Mouse (Mus musculus): Measurements from ENCODE around the gene BC048562. TPM values are rescaled to one million over a fixed set of nuclear protein-coding genes. Genes with fewer than 3 reads are reported as not detected.

Gene BC048562
- not detected for total RNA-seq (2018; cell fraction: chromatin; rRNA removed)
- total RNA-seq (2018; cell fraction: cytosol; rRNA removed): not detected
- total RNA-seq (2018; cell fraction: nucleus; rRNA removed): not detected
- not detected in 3 replicates for polyA plus RNA-seq (2018)

DNA sequence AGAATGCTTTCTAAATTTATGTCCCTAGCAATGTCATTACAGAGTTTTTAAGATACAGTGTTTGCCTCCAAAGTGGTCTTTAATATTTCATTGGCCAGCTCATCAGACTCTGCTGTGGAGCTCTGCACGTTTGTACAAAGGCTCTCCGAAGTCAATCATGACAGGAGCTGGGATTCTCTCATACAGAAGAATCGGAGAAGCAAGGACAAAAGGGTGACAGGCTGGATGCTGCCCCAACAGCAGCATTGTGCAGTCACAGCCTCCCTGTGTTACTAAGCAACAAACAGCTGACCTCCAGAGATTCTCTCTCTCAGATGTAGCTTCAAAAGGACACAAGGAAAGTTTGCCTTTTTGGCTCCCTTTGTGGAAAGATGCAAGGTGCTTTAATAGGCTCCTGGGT is at the start of gene BC048562:
Gene BC048562, plus strand, starts transcription at position 301 of the 400 bp plus-strand sequence.
- H3K79me2 ChIP-seq (ENCODE audit: inconsistent target): no peaks in the 10 kb centered on the region
- 91% methylated on average over 3 of the region's 3 CpGs for WGBS (ENCODE audit: missing documents)
- H3K4me3 ChIP-seq (ENCODE audit: inconsistent target): no peak within 1 kb of the TSS
- H3K36me3 ChIP-seq (ENCODE audit: inconsistent target): no peaks in the 10 kb centered on the region
- H3K27ac ChIP-seq: no peak within 1 kb of the TSS

DNA sequence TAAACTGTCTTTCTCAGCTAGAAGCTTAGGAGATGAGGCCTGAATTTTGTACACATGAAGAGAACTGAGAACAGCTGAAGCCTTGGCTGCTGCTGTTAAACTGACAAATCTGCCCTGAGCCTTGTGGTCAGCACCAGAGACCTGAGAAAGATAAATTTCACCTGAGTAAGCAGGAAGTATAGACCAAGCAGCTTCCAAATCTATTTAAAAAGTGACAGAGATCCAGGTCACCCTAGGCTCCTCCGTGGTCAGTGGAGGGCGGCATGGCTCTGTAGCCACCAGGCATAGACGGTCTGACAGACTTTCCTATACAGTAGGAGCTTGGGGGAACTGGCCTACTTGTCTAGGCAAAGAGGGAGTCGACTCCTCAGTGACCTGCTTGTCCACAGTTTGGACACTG is 49.5 kb upstream of the BC048562 start:
- Histone ChIP-seq H3K27ac (no peak overlapping the region), H3K4me3 (ENCODE audit: inconsistent target) (no peak overlapping the region), H3K36me3 (ENCODE audit: inconsistent target) (peaks cover 86% of the 10 kb centered on the region), H3K79me2 (ENCODE audit: inconsistent target) (no peaks in the 10 kb centered on the region)
- WGBS (ENCODE audit: missing documents): 94% methylated on average over 4 of the region's 4 CpGs

DNA sequence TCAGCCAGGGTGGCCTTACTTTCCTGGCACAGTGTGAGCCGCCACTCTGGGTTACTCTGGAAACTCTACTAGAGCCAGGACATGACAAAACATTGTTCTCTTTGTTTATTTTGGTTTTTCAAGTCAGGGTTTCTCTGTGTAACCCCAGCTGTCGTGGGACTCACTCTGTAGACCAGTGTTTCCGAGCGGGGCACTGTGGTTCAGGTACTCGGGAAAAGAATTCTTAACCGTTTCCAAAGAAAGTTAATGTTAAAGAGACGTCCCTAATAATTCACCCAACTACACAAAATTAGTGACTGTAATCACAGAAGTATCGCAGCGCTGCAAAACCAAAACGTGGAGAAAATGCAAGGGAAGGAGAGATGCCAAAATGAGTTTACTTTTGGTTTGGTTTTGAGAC is 47.7 kb upstream of the BC048562 start:
- 98% methylated on average over 7 of the region's 10 CpGs for WGBS (ENCODE audit: missing documents)
- H3K79me2 ChIP-seq (ENCODE audit: inconsistent target): no peaks in the 10 kb centered on the region

DNA sequence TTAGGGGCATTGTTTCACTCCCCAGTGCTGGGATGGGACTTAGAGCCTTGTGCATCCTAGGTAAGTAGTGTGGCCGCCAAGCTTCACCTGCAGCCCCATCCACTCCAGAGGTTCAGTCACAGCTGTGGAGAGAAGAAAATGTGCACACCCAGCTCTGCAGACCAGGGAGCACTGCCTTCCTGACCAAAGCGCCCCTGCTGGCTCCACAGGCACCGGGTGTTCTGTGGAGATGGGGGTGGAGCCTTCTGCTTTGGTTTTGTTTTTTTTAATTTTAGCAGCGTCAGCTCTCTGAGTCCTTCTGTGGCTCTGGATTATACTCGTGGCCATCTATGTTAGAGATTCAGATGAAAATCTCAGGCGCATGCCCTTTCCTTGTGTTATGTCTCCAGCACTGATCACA is 47.1 kb upstream of the BC048562 start:
- Histone ChIP-seq H3K27ac (no peak overlapping the region), H3K79me2 (ENCODE audit: inconsistent target) (no peaks in the 10 kb centered on the region), H3K4me3 (ENCODE audit: inconsistent target) (no peak overlapping the region), H3K36me3 (ENCODE audit: inconsistent target) (peaks cover 82% of the 10 kb centered on the region)
- WGBS (ENCODE audit: missing documents): 67% methylated on average over 6 of the region's 6 CpGs

More for the DNA sequence above, 47.7 kb upstream of the BC048562 start:
- H3K4me3 ChIP-seq (ENCODE audit: inconsistent target): no peak overlapping the region
- H3K36me3 ChIP-seq (ENCODE audit: inconsistent target): peaks cover 89% of the 10 kb centered on the region
- H3K27ac ChIP-seq: no peak overlapping the region

DNA sequence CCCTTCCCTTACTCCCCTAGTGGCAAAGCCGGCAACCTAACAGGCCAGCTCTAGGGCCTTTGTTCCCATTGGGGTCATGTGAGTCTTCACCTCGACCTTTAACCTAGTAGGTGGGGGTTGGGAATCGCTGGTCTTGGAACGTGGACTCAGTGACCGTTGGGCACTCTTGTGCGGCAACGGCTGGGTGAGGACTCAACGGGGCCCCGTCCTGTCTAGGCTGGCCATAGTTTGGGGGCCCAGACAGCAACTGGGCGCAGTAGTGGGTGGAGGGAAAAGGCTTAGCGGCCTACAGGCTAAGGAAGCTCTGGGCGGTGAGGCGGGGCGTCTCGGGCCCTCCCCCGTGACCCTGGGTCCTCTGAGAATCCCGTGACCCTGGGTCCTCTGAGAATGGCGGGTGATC is 43.6 kb upstream of the BC048562 start, which contains the start of gene 1700102P08Rik:
Gene 1700102P08Rik, plus strand, starts transcription at position 130 of the 400 bp plus-strand sequence.
- H3K27ac ChIP-seq: no peak within 1 kb of the TSS
- no peaks in the 10 kb centered on the region for H3K79me2 ChIP-seq (ENCODE audit: inconsistent target)
- WGBS (ENCODE audit: missing documents): 94% methylated on average over 11 of the region's 18 CpGs
- peaks cover 53% of the 10 kb centered on the region for H3K36me3 ChIP-seq (ENCODE audit: inconsistent target)
- H3K4me3 ChIP-seq (ENCODE audit: inconsistent target): no peak within 1 kb of the TSS

DNA sequence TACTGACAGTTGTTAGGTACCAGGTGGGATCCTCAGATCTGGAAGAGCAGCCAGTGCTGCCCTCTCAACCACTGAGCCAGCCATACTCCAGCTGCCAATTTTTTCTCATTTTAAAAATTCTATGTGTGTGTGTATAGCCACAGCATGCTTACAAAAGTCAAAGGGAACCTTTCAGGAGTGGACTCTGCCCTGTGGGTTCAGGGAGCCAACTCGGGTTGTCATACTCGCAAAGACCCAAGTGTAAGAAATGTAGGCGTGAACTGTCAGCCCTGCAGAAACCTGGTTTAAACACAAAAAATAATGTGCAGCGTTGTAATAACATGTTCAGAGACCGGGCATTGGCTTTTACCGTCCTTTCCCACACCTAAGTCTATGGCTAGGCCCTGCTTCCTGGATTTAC is 42.1 kb upstream of the BC048562 start:
- Histone ChIP-seq H3K4me3 (ENCODE audit: inconsistent target) (no peak overlapping the region), H3K27ac (no peak overlapping the region), H3K36me3 (ENCODE audit: inconsistent target) (peaks cover 38% of the 10 kb centered on the region), H3K79me2 (ENCODE audit: inconsistent target) (no peaks in the 10 kb centered on the region)
- 95% methylated on average over 6 of the region's 6 CpGs for WGBS (ENCODE audit: missing documents)

DNA sequence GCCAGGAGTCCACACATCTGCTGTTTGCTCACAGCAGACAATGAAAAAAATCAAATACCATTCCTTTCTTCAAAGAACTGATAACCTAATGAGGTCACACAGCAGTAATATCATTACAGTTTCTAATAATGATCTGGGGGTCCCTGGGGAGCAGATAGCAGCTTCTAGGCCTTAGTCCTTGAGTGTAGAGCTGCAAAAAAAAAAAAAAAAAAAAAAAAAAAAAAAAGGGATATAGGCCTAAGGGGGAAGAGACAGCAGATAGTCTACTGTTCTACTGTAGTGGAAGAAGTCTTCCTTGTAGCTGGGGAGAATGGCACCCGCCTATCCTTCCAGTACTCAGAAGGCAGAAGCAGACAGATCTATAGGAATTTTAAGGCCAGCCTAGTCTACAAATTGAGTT is 40.9 kb upstream of the BC048562 start:
- peaks cover 29% of the 10 kb centered on the region for H3K36me3 ChIP-seq (ENCODE audit: inconsistent target)
- no peak overlapping the region for H3K27ac ChIP-seq
- WGBS (ENCODE audit: missing documents): 100% methylated on average over 1 of the region's 1 CpGs
- no peak overlapping the region for H3K4me3 ChIP-seq (ENCODE audit: inconsistent target)
- no peaks in the 10 kb centered on the region for H3K79me2 ChIP-seq (ENCODE audit: inconsistent target)

DNA sequence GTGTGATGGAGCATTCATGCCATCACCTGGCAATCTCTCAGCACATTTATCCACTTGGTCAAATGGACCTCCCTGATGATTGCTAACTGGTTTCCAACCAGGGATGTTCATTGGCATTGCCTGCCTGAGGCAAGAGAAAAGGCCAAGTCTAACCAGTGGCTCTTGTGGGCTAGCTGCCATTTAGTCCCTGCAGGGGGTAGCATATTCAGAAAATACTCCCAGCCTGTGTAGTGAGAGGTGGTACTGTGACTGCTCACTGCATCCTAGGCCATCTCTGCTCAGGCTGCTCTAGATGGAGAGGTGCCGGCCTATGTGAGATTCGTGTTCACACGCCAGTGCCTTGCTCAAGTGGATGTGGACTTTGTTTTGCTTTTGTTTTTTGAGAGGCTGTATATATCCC is 38.0 kb upstream of the BC048562 start:
- 100% methylated on average over 3 of the region's 3 CpGs for WGBS (ENCODE audit: missing documents)
- Histone ChIP-seq H3K36me3 (ENCODE audit: inconsistent target) (0 out of 2 replicates have a peak, but pooled peaks cover under 1% of the 10 kb centered on the region), H3K27ac (no peak overlapping the region), H3K4me3 (ENCODE audit: inconsistent target) (no peak overlapping the region), H3K79me2 (ENCODE audit: inconsistent target) (no peaks in the 10 kb centered on the region)

DNA sequence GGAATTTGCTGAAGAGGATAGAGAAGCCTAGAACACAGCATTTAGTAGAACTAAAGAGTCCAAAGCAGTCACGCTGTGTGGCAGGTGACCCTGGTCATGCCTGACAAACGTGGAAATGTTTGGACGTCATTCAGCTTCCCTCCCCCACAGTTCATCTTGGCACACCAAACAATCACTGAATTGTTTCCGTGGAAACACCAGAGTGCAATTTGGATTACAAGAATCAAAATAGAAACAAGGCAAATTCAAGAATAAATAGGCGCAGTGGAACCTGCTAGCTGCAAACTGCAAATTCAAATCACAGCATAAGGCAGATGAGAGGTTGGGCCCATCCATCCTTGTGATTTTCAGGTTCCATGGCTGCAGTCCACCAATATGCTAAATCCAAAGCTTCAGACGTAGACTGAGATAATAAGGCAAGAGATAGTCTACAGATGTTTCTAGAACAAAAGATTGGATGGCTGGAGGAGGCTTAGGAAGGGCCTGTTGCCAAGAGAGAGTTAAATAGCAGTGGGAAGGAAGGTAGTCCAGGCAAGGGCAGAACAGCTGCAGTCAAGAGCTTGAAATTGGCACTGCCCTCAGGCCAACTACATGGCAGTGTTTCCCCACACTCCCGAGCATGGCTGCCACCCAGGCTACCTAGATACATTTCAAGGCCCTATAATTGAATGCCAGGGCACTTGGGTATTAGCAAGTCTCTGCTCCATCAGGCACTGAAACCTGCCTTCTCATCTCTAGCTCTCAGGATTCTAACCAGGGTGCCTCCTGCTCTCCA is 34.9 kb upstream of the BC048562 start:
- H3K36me3 ChIP-seq (ENCODE audit: inconsistent target): no peaks in the 10 kb centered on the region
- no peak overlapping the region for H3K27ac ChIP-seq
- H3K79me2 ChIP-seq (ENCODE audit: inconsistent target): no peaks in the 10 kb centered on the region
- 95% methylated on average over 7 of the region's 7 CpGs for WGBS (ENCODE audit: missing documents)
- no peak overlapping the region for H3K4me3 ChIP-seq (ENCODE audit: inconsistent target)

DNA sequence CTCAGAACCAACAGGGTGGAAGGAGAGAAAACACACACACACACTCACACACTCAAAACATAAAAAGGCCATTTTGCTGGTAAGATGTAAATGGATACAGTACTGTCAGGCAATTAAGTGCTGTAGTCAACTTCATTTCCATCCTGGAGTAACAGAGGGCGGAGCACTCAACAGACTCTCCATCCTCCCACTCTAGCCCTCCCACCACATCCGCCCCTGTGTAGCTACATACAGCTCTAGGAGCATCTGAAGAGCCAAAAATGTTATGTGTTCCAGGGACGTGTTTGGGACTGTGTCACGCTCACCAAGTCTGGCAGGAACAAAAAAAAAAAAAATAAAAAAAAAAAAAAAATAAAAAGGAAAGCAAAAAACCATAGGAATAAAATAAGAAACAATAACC is 33.2 kb upstream of the BC048562 start:
- Histone ChIP-seq H3K79me2 (ENCODE audit: inconsistent target) (no peaks in the 10 kb centered on the region), H3K27ac (no peak overlapping the region), H3K4me3 (ENCODE audit: inconsistent target) (no peak overlapping the region), H3K36me3 (ENCODE audit: inconsistent target) (no peaks in the 10 kb centered on the region)
- WGBS (ENCODE audit: missing documents): 100% methylated on average over 3 of the region's 4 CpGs

DNA sequence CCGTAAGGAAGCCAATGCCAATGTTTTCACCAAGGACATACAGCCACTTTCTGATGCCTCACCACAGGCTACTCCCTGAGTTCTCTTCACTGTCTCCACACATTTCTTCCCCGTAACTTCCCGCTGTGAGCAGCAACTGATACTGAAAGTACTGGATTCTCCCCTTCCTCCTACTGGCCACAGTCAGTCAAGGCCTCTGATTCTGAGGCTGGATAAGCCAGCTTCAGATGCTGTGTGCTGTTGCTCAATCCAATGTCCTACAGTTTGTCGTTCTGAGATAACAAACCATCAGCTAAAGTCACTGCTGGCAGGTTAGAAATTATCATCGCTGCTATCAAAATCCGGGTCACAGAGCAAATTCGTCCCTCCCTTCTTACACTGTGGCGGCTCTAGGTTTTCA is 31.8 kb upstream of the BC048562 start:
- Histone ChIP-seq H3K4me3 (ENCODE audit: inconsistent target) (no peak overlapping the region), H3K36me3 (ENCODE audit: inconsistent target) (no peaks in the 10 kb centered on the region), H3K79me2 (ENCODE audit: inconsistent target) (no peaks in the 10 kb centered on the region), H3K27ac (no peak overlapping the region)
- WGBS (ENCODE audit: missing documents): 65% methylated on average over 8 of the region's 8 CpGs

DNA sequence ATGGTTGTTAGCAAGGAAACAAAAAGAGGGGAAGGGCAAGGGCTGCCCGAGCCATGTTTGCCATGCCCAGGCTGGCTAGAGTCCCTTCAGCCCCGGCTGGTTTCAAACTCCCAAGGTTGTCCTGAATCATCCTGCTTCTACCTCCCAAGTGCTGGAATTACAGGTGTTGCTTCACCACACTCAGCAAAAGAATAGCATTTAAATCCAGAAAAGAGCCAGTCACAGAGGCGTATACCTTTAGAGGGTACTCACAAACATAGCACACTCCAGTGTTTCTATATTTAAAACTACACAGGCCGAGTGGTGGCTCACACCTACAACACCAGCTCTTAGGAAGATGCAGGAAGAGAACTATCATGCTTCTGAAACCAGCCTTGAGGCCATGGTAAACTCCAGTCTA is 26.7 kb upstream of the BC048562 start:
- Histone ChIP-seq H3K36me3 (ENCODE audit: inconsistent target) (no peaks in the 10 kb centered on the region), H3K79me2 (ENCODE audit: inconsistent target) (no peaks in the 10 kb centered on the region), H3K4me3 (ENCODE audit: inconsistent target) (no peak overlapping the region), H3K27ac (no peak overlapping the region)
- WGBS (ENCODE audit: missing documents): 96% methylated on average over 4 of the region's 4 CpGs

DNA sequence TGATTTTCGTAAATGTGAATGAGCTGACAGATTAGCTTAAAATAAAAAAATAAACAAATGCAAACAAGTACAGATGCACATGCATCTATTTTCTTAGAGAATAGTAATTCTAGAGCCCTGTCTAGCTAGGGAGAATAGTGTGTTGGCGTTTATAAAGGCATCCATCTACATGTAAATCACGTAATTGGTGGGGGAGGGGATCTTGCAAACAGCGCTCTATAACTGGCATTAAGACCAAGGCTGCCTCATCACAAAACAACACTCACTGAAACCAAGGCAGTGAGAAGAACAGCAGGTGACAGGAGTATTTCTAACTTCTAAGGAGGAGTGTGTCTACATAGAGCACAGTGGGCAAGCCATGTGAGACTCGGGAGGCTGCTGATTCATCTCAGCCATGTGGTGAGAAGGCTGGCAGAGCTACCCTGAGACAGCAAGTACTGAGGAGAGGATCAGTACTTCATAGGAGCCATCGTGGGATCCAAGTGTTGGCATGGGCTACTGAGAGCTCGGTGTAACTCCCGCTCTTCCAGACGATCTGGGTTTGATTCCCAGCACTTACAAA is 24.8 kb upstream of the BC048562 start:
- Histone ChIP-seq H3K4me3 (ENCODE audit: inconsistent target) (no peak overlapping the region), H3K36me3 (ENCODE audit: inconsistent target) (no peaks in the 10 kb centered on the region), H3K27ac (no peak overlapping the region), H3K79me2 (ENCODE audit: inconsistent target) (no peaks in the 10 kb centered on the region)
- WGBS (ENCODE audit: missing documents): 85% methylated on average over 9 of the region's 9 CpGs

DNA sequence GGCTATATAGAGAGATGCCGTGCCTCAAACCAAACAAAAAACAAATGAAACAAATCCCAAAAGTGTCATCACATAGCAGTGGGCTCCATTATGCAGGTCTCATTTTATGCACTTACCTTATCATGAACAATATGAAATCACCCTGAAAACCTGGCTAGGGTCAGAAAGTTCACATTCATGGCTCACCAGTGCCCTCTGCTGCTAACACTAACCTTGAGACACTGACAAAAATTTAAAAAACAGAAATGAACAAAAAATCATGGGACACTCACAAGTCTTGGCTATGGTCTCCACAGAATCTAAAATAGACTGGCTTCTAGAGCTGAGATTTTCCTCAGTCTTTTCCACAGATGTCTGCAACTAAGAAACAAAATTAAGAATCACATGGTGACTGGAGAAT is 24.1 kb upstream of the BC048562 start:
- Histone ChIP-seq H3K36me3 (ENCODE audit: inconsistent target) (no peaks in the 10 kb centered on the region), H3K4me3 (ENCODE audit: inconsistent target) (no peak overlapping the region), H3K79me2 (ENCODE audit: inconsistent target) (no peaks in the 10 kb centered on the region), H3K27ac (no peak overlapping the region)
- WGBS (ENCODE audit: missing documents): 100% methylated on average over 1 of the region's 1 CpGs

DNA sequence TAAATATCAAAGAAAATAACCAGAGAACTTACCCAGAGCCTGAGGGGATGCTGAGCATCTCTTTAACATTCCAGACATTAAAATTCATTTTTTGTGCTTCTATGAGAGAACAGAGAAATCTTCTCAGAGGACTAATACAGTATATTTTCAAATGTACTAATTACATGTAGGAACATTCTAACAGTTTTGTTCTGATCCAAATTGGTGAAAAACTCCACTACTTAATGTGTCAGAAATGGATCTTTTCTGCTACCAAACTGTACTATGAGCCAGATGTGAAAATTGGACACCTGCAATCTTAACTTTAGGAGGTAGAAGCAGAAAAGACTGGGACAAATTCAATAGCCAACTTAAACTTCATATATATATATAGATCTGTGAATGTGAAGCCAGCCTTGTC is 7.9 kb upstream of the BC048562 start, which contains the start of gene Ccdc36:
Gene Ccdc36, minus strand, starts transcription at position 101 of the 400 bp plus-strand sequence.
- H3K36me3 ChIP-seq (ENCODE audit: inconsistent target): no peaks in the 10 kb centered on the region

More for the DNA sequence above, 7.9 kb upstream of the BC048562 start, which contains the start of gene Ccdc36:
- no peak within 1 kb of the TSS for H3K27ac ChIP-seq
- H3K79me2 ChIP-seq (ENCODE audit: inconsistent target): no peaks in the 10 kb centered on the region
- H3K4me3 ChIP-seq (ENCODE audit: inconsistent target): no peak within 1 kb of the TSS

Measured in macrophage (primary cell).